Mouse (Mus musculus) hindbrain, embryonic 15.5 days (tissue): ENCODE data around the gene Calcb. TPM values are rescaled to one million over a fixed set of nuclear protein-coding genes. Genes with fewer than 3 reads are reported as not detected.
"Not testable (repeated sequence)": the region's sequence is repeated elsewhere in the genome, so short reads cannot be mapped to it uniquely, and the experiment has no call there.

ENCODE experiments used
- ATAC-seq: fragments of 200-750 bp; cut with Nextera tagmentation; 2 replicates; pipeline ENCODE4 v1.8.0; 2017; ENCODE audit warnings: low read depth, moderate number of reproducible peaks, moderate TSS enrichment; ENCODE audit not compliant: low FRiP score
- H3K27ac ChIP-seq: fragments of 300-500 bp; sonication (generic); replicated peaks from 2 replicates; pipeline ENCODE4 v1.5.1; 2015; ENCODE audit warnings: mild to moderate bottlenecking, inconsistent platforms
- H3K27me3 ChIP-seq: fragments of 300-500 bp; sonication (generic); 2 replicates; pipeline ENCODE4 v1.6.1; 2015; ENCODE audit warnings: control low read depth, inconsistent platforms
- H3K36me3 ChIP-seq: fragments of 300-500 bp; sonication (generic); 2 replicates; pipeline ENCODE4 v1.6.1; 2015; ENCODE audit warnings: control low read depth, inconsistent platforms
- H3K4me1 ChIP-seq: fragments of 300-500 bp; sonication (generic); replicated peaks from 2 replicates; pipeline ENCODE4 v1.6.1; 2015; ENCODE audit warnings: control low read depth, inconsistent platforms
- H3K4me2 ChIP-seq: fragments of 300-500 bp; sonication (generic); 2 replicates; pipeline ENCODE4 v1.6.1; 2015; ENCODE audit warnings: moderate library complexity, mild to moderate bottlenecking, inconsistent platforms
- H3K4me3 ChIP-seq: fragments of 300-500 bp; sonication (generic); 2 replicates; pipeline ENCODE4 v1.5.1; 2015; ENCODE audit warnings: mild to moderate bottlenecking, inconsistent platforms
- H3K9ac ChIP-seq: fragments of 300-500 bp; sonication (generic); 2 replicates; pipeline ENCODE4 v1.6.1; 2015; ENCODE audit warnings: inconsistent platforms
- H3K9me3 ChIP-seq: fragments of 300-500 bp; sonication (generic); 2 replicates; pipeline ENCODE4 v1.6.1; 2016; ENCODE audit warnings: control low read depth, inconsistent platforms
- WGBS: fragments of 180-500 bp; shearing (Covaris S2); methylation state at CpG from one replicate; pipeline ENCODE4 v1.1.7; 2015; 5-methylcytosine and 5-hydroxymethylcytosine counted together
- polyA plus RNA-seq: library from polyadenylated mRNA; unstranded; fragments of >200 nt; fragmentation: Nextera tagmentation; extraction: Ambion mirVana; gene quantifications from 2 replicates; pipeline ENCODE4 v1.2.1, GENCODE M21; 2015

The Calcb gene
- polyA plus RNA-seq = 4.5 and 6.9 TPM in 2 replicates

GRCm38 (mm10) chr7:114718300-114718699, at the start of gene Calcb:
Gene Calcb, plus strand, starts transcription at chr7:114718643.
- H3K9ac ChIP-seq = no peak within 1 kb of the TSS
- ATAC-seq = no peak
- H3K4me1 ChIP-seq = peaks cover 16% of the 10 kb centered on the region
- H3K9me3 ChIP-seq = no peaks in the 10 kb centered on the region
- H3K4me3 ChIP-seq = peak within 1 kb of the TSS; percentile 18
- H3K27me3 ChIP-seq = peaks cover 42% of the 10 kb centered on the region
- WGBS = 7% methylated on average over 11 of the region's 11 CpGs
- no peaks in the 10 kb centered on the region for H3K36me3 ChIP-seq
- H3K4me2 ChIP-seq = peak within 1 kb of the TSS; percentile 49
- no peak within 1 kb of the TSS for H3K27ac ChIP-seq

DNA sequence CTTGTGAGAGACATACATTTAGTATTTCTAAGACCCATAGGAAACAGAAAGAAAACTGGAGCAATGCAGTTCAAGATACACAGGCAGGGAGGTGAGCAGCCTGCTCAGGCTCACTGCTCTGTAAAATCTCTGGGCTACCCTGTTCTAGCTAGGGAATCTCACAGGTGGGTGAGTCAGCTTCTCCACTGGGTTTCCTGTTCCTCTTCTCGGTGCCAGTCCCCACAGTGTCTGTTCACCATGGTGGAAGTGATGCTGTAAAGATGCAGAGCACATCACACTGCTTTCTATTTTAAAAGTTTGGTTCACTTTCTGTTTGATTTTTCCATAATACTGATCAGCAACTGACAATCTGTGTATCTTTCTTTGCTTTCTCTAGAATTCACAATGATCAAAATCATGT, 47.0 kb upstream of the Calcb start:
- ATAC-seq = no peak
- H3K9me3 ChIP-seq = no peaks in the 10 kb centered on the region
- H3K27me3 ChIP-seq = no peaks in the 10 kb centered on the region
- H3K4me3 ChIP-seq = no peak overlapping the region
- no peak overlapping the region for H3K27ac ChIP-seq
- H3K36me3 ChIP-seq = no peaks in the 10 kb centered on the region
- no peak overlapping the region for H3K9ac ChIP-seq
- H3K4me2 ChIP-seq = no peak overlapping the region
- WGBS = 77% methylated on average over 1 of the region's 1 CpGs
- H3K4me1 ChIP-seq = no peaks in the 10 kb centered on the region

GRCm38 (mm10) chr7:114672697-114673096, 45.7 kb upstream of the Calcb start:
- Histone ChIP-seq H3K4me3 (no peak overlapping the region), H3K9me3 (no peaks in the 10 kb centered on the region), H3K27me3 (no peaks in the 10 kb centered on the region), H3K9ac (no peak overlapping the region), H3K36me3 (no peaks in the 10 kb centered on the region), H3K4me1 (no peaks in the 10 kb centered on the region), H3K4me2 (no peak overlapping the region), H3K27ac (no peak overlapping the region)
- 36% methylated on average over 2 of the region's 2 CpGs for WGBS
- no peak for ATAC-seq

- Histone ChIP-seq H3K36me3 (no peaks in the 10 kb centered on the region), H3K27ac (no peak overlapping the region), H3K4me1 (no peaks in the 10 kb centered on the region), H3K27me3 (no peaks in the 10 kb centered on the region), H3K9me3 (no peaks in the 10 kb centered on the region), H3K4me3 (no peak overlapping the region), H3K4me2 (no peak overlapping the region), H3K9ac (no peak overlapping the region)
- ATAC-seq = no peak
Observed at GRCm38 (mm10) chr7:114692339-114692738, 26.1 kb upstream of the Calcb start.

DNA sequence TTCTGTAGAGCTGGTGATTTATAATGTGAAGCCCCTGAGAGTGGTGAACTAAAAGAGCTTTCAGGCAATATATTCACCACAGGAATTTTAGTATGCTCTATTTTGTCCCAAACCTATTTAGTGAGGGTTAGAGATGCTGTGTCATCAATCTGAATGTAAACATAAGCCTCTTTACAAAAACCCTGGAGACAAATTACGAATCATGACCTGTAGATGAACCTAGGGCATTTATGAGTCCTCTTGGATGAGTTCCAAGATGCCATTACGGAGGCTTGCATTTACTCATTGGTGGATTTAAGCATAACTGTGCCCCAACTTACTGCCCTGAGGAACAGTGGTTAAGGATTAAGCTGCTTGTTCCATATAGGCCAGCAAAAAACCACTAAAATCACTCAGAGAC, 17.6 kb upstream of the Calcb start:
- WGBS = 57% methylated on average over 2 of the region's 2 CpGs
- Histone ChIP-seq H3K4me3 (no peak overlapping the region), H3K9ac (no peak overlapping the region), H3K27ac (no peak overlapping the region), H3K27me3 (no peaks in the 10 kb centered on the region), H3K4me2 (no peak overlapping the region), H3K9me3 (no peaks in the 10 kb centered on the region), H3K4me1 (no peaks in the 10 kb centered on the region), H3K36me3 (no peaks in the 10 kb centered on the region)
- no peak for ATAC-seq

DNA sequence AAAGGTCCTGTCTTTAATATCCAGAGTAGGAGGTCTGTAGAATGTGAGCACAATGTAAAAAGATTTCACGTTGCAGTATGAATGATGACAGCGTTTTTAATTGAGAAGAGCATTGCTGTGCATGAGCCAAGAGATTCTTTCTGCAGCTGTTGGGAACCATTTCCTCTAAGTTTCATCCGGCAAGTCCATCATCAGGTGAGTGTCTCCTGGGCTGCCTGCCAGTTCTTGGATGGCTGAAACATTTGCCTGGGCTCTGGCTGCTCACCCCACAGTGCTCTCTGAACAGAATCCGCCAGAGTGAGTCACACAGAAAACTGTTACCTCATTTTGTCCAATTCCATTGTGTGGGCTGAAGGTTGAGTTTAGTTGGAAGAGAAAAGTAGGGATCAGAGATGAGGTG, 11.7 kb upstream of the Calcb start:
- WGBS = 78% methylated on average over 4 of the region's 4 CpGs
- Histone ChIP-seq H3K4me1 (no peaks in the 10 kb centered on the region), H3K36me3 (no peaks in the 10 kb centered on the region), H3K27me3 (no peaks in the 10 kb centered on the region), H3K27ac (no peak overlapping the region), H3K9me3 (no peaks in the 10 kb centered on the region), H3K4me3 (no peak overlapping the region), H3K4me2 (no peak overlapping the region), H3K9ac (no peak overlapping the region)
- ATAC-seq = no peak

DNA sequence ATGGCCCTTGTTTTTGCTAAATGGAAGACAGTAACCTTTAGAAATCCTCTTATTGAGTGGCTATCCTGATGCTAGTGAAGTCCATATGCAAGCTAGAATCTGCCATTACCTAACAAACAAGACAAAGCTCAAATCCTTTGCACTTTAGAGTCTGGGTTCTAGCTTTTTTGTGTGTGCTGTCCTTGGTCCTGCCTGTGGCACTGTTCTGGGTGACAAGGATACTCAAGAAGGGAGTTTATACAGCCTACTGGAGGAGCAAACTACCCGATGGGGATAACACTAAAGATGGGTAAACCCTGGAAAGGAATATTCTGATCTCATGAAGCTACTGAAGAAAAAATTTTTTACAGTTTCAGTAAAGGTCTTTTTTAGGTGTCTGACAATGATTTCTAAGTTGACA, 11.0 kb upstream of the Calcb start:
- no peak overlapping the region for H3K4me3 ChIP-seq
- H3K27me3 ChIP-seq = no peaks in the 10 kb centered on the region
- no peak for ATAC-seq
- no peak overlapping the region for H3K27ac ChIP-seq
- H3K36me3 ChIP-seq = no peaks in the 10 kb centered on the region
- no peaks in the 10 kb centered on the region for H3K4me1 ChIP-seq
- H3K4me2 ChIP-seq = no peak overlapping the region
- WGBS = 84% methylated on average over 1 of the region's 1 CpGs
- no peaks in the 10 kb centered on the region for H3K9me3 ChIP-seq
- H3K9ac ChIP-seq = no peak overlapping the region

DNA sequence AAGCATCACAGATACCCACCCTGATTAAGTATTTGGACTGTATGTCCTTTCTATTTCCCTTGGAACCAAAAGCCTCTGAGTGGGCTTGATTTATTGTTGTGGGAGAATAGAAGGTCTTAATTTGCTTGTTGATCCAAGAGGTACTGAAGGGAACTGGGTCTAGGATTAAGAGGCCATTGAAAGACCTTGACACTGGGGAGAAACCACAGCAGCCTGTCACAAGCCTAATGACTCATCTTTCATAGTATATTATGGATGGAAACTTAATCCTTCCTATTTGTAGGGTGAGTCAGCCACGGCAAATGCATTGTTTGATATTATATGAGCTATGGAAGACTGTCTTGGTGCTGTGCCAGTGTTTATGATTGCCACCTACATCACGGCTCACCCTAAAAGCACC, 8.0 kb upstream of the Calcb start:
- no peak overlapping the region for H3K4me2 ChIP-seq
- no peak for ATAC-seq
- no peaks in the 10 kb centered on the region for H3K4me1 ChIP-seq
- no peak overlapping the region for H3K9ac ChIP-seq
- no peaks in the 10 kb centered on the region for H3K36me3 ChIP-seq
- no peaks in the 10 kb centered on the region for H3K9me3 ChIP-seq
- H3K27me3 ChIP-seq = no peaks in the 10 kb centered on the region
- no peak overlapping the region for H3K27ac ChIP-seq
- 90% methylated on average over 2 of the region's 2 CpGs for WGBS
- H3K4me3 ChIP-seq = no peak overlapping the region

DNA sequence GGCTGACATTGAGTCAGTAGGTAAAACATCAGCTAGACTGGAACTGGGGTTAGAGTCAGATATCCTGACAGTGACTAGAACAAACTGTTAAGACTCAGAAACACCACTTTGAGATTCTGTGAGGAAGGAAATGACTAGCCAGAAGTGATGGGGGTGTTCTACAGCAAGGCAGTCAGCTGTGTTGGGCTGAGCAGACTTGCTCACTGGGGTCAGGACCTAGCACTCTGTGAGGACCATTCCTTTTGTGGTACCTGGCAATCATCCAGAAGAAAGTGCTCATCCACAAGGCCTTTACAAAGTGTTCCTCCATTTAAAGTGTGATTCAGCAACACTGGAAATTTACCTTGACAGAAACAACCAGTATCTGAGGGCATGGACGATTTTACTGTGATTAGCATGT, 5.9 kb upstream of the Calcb start:
- H3K9me3 ChIP-seq = no peaks in the 10 kb centered on the region
- no peak overlapping the region for H3K9ac ChIP-seq
- no peak overlapping the region for H3K4me2 ChIP-seq
- H3K4me3 ChIP-seq = no peak overlapping the region
- H3K27me3 ChIP-seq = peaks cover 8% of the 10 kb centered on the region
- WGBS = 71% methylated on average over 1 of the region's 1 CpGs
- H3K27ac ChIP-seq = no peak overlapping the region
- no peaks in the 10 kb centered on the region for H3K36me3 ChIP-seq
- H3K4me1 ChIP-seq = no peaks in the 10 kb centered on the region
- no peak for ATAC-seq

DNA sequence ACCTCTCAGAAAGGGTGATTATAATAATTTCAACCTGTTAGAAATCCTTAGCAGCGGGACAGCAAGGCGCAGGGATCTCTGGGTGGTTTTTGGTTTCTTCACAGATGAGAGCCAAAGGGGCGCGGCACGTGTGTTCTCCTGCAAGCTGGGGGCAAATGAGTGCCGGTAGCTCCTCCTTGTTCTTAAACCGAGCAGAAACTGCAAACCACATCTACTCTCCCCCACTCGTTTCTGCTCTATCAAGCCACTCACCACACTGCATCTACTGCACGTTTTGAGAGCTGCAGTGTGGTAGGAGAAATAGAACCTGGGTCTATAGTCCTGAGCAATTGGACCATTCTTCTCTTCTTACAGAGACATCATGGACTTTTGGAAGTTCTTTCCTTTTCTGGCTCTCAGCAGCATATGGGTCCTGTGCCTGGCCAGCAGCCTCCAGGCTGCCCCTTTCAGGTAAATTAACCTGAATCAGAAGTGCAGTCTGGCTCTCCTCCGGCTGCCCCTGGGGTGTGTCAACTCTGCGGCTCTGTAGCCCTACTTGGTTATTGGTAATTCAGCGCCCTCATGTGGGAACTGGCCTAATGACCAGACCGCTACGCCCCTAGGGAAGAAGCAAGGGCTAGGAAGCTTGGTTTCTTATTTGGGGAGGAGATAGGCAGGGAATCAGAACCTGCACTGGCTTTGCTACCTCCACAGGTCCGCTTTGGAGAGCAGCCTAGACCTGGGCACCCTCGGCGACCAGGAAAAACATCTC, 1.1 kb downstream of the Calcb start:
- Histone ChIP-seq H3K27me3 (peaks cover 42% of the 10 kb centered on the region), H3K4me3 (peak overlapping the region; percentile 18), H3K9ac (no peak overlapping the region), H3K27ac (no peak overlapping the region), H3K36me3 (no peaks in the 10 kb centered on the region), H3K4me2 (peak overlapping the region; percentile 49), H3K9me3 (no peaks in the 10 kb centered on the region), H3K4me1 (peaks cover 16% of the 10 kb centered on the region)
- 4% methylated on average over 17 of the region's 17 CpGs for WGBS
- ATAC-seq = no peak

GRCm38 (mm10) chr7:114729696-114730095, 11.3 kb downstream of the Calcb start:
- H3K4me2 ChIP-seq, H3K4me1 ChIP-seq, H3K4me3 ChIP-seq, H3K27ac ChIP-seq, H3K9me3 ChIP-seq, H3K9ac ChIP-seq, ATAC-seq, H3K36me3 ChIP-seq, H3K27me3 ChIP-seq: not testable (repeated sequence)
- 71% methylated on average over 4 of the region's 4 CpGs for WGBS

DNA sequence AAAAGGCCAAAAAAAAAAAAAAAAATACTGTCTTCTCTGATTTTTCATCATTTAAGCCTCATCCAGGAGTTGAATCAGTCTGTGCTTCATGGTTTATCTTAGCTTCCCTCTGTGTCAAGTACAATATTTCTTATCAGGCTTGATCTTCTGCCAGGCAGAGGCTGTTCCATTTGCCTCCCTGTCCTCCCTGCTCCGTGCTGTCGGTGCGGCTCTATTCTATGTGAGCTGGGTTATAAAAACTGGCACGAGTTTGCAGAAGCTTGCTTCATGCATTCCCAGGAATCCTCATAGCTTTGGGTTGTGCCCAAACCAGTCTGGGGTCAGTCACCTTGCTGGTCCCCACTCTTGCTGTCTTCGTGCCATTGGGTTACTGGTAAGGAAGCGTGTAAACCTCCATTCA, 12.7 kb downstream of the Calcb start:
- H3K27me3 ChIP-seq = no peaks in the 10 kb centered on the region
- no peak overlapping the region for H3K4me2 ChIP-seq
- no peak overlapping the region for H3K27ac ChIP-seq
- H3K9me3 ChIP-seq = no peaks in the 10 kb centered on the region
- no peaks in the 10 kb centered on the region for H3K36me3 ChIP-seq
- no peak for ATAC-seq
- WGBS = 80% methylated on average over 6 of the region's 6 CpGs
- no peak overlapping the region for H3K9ac ChIP-seq
- H3K4me3 ChIP-seq = no peak overlapping the region
- H3K4me1 ChIP-seq = no peaks in the 10 kb centered on the region

- 40% methylated on average over 4 of the region's 4 CpGs for WGBS
- not testable (repeated sequence) for H3K4me3 ChIP-seq, H3K9me3 ChIP-seq, H3K27ac ChIP-seq, H3K27me3 ChIP-seq, H3K36me3 ChIP-seq, H3K9ac ChIP-seq, H3K4me1 ChIP-seq, H3K4me2 ChIP-seq, ATAC-seq
Observed at GRCm38 (mm10) chr7:114731700-114732099, 13.3 kb downstream of the Calcb start.
